Mouse (Mus musculus) neural tube, embryonic 15.5 days (tissue): ENCODE data around the gene Armh4. TPM values are rescaled to one million over a fixed set of nuclear protein-coding genes. Genes with fewer than 3 reads are reported as not detected.
"Not testable (repeated sequence)": the region's sequence is repeated elsewhere in the genome, so short reads cannot be mapped to it uniquely, and the experiment has no call there.

Source experiments
- ATAC-seq: fragments of 200-750 bp; cut with Nextera tagmentation; 2 replicates; pipeline ENCODE4 v1.8.0; 2017; ENCODE audit warnings: mild to moderate bottlenecking, moderate TSS enrichment, moderate library complexity; ENCODE audit not compliant: low FRiP score
- H3K27ac ChIP-seq: fragments of 300-500 bp; sonication (generic); replicated peaks from 2 replicates; pipeline ENCODE4 v1.5.1; 2015; ENCODE audit warnings: mild to moderate bottlenecking, inconsistent platforms
- H3K27me3 ChIP-seq: fragments of 300-500 bp; sonication (generic); replicated peaks from 2 replicates; pipeline ENCODE4 v1.6.1; 2015; ENCODE audit warnings: inconsistent platforms
- H3K36me3 ChIP-seq: fragments of 300-500 bp; sonication (generic); 2 replicates; pipeline ENCODE4 v1.6.1; 2015; ENCODE audit warnings: inconsistent platforms
- H3K4me1 ChIP-seq: fragments of 300-500 bp; sonication (generic); 2 replicates; pipeline ENCODE4 v1.6.1; 2015; ENCODE audit warnings: inconsistent platforms
- H3K4me2 ChIP-seq: fragments of 300-500 bp; sonication (generic); 2 replicates; pipeline ENCODE4 v1.6.1; 2015; ENCODE audit warnings: inconsistent platforms, mild to moderate bottlenecking, moderate library complexity
- H3K4me3 ChIP-seq: fragments of 300-500 bp; sonication (generic); replicated peaks from 2 replicates; pipeline ENCODE4 v1.5.1; 2015; ENCODE audit warnings: mild to moderate bottlenecking, inconsistent platforms
- H3K9ac ChIP-seq: fragments of 300-500 bp; sonication (generic); replicated peaks from 2 replicates; pipeline ENCODE4 v1.6.1; 2015; ENCODE audit warnings: mild to moderate bottlenecking, inconsistent platforms
- H3K9me3 ChIP-seq: fragments of 300-500 bp; sonication (generic); replicated peaks from 2 replicates; pipeline ENCODE4 v1.6.1; 2016; ENCODE audit warnings: inconsistent platforms
- WGBS: fragments of 180-500 bp; shearing (Covaris S2); methylation state at CpG from one replicate; pipeline ENCODE4 v1.1.7; 2015; ENCODE audit warnings: mixed read lengths; 5-methylcytosine and 5-hydroxymethylcytosine counted together
- polyA plus RNA-seq: library from polyadenylated mRNA; unstranded; fragments of >200 nt; fragmentation: Nextera tagmentation; extraction: Ambion mirVana; gene quantifications from 2 replicates; pipeline ENCODE4 v1.2.1, GENCODE M21; 2015

Armh4 gene
- polyA plus RNA-seq, 1 experiment from 2014 or later = 25.8 TPM

- peaks cover 22% of the 10 kb centered on the region for H3K4me1 ChIP-seq
- no peak overlapping the region for H3K27ac ChIP-seq
- H3K4me2 ChIP-seq = 0 out of 2 replicates have a peak overlapping the region, but pooled peaks have one; percentile 5
- no peaks in the 10 kb centered on the region for H3K27me3 ChIP-seq
- no peak overlapping the region for H3K4me3 ChIP-seq
- ATAC-seq = no peak
- H3K9me3 ChIP-seq = no peaks in the 10 kb centered on the region
- H3K36me3 ChIP-seq = no peaks in the 10 kb centered on the region
- no peak overlapping the region for H3K9ac ChIP-seq
- WGBS = 62% methylated on average over 4 of the region's 4 CpGs
Observed at GRCm38 (mm10) chr14:49780416-49780815, 2.8 kb downstream of the Armh4 start.

- not testable (repeated sequence) for H3K4me3 ChIP-seq, H3K9ac ChIP-seq, H3K36me3 ChIP-seq, H3K4me2 ChIP-seq, H3K27ac ChIP-seq, H3K9me3 ChIP-seq, H3K27me3 ChIP-seq, ATAC-seq
- H3K4me1 ChIP-seq = peaks cover 18% of the 10 kb centered on the region
- WGBS = 84% methylated on average over 4 of the region's 4 CpGs
Observed at GRCm38 (mm10) chr14:49777539-49777938, 5.6 kb downstream of the Armh4 start.

GRCm38 (mm10) chr14:49771746-49772145 lies 11.4 kb downstream of the Armh4 start:
- no peak overlapping the region for H3K9ac ChIP-seq
- no peaks in the 10 kb centered on the region for H3K27me3 ChIP-seq
- no peak for ATAC-seq
- H3K9me3 ChIP-seq = no peaks in the 10 kb centered on the region
- H3K36me3 ChIP-seq = peaks cover 5% of the 10 kb centered on the region; the same call in 1 of the 2 replicates
- H3K4me3 ChIP-seq = no peak overlapping the region
- H3K4me2 ChIP-seq = no peak overlapping the region
- WGBS = 61% methylated on average over 1 of the region's 1 CpGs
- no peaks in the 10 kb centered on the region for H3K4me1 ChIP-seq
- H3K27ac ChIP-seq = no peak overlapping the region

GRCm38 (mm10) chr14:49766601-49767000 lies 16.6 kb downstream of the Armh4 start:
- no peak overlapping the region for H3K9ac ChIP-seq
- no peak overlapping the region for H3K4me3 ChIP-seq
- WGBS = 94% methylated on average over 4 of the region's 4 CpGs
- peaks cover 5% of the 10 kb centered on the region; the same call in 1 of the 2 replicates for H3K36me3 ChIP-seq
- no peak overlapping the region for H3K4me2 ChIP-seq
- no peaks in the 10 kb centered on the region for H3K9me3 ChIP-seq
- H3K27ac ChIP-seq = no peak overlapping the region
- H3K4me1 ChIP-seq = no peaks in the 10 kb centered on the region
- no peak for ATAC-seq
- no peaks in the 10 kb centered on the region for H3K27me3 ChIP-seq

GRCm38 (mm10) chr14:49755845-49756244 lies 27.3 kb downstream of the Armh4 start:
- Histone ChIP-seq H3K4me3 (no peak overlapping the region), H3K4me2 (no peak overlapping the region), H3K27ac (no peak overlapping the region), H3K9me3 (no peaks in the 10 kb centered on the region), H3K27me3 (no peaks in the 10 kb centered on the region), H3K9ac (no peak overlapping the region), H3K36me3 (peaks cover 2% of the 10 kb centered on the region; the same call in 1 of the 2 replicates), H3K4me1 (no peaks in the 10 kb centered on the region)
- ATAC-seq = no peak
- 65% methylated on average over 1 of the region's 1 CpGs for WGBS

- Histone ChIP-seq H3K4me2 (no peak overlapping the region), H3K27ac (no peak overlapping the region), H3K4me3 (no peak overlapping the region), H3K9me3 (no peaks in the 10 kb centered on the region), H3K27me3 (no peaks in the 10 kb centered on the region), H3K9ac (no peak overlapping the region), H3K4me1 (no peaks in the 10 kb centered on the region), H3K36me3 (peaks cover 9% of the 10 kb centered on the region; the same call in 1 of the 2 replicates)
- ATAC-seq = no peak
Observed at GRCm38 (mm10) chr14:49752614-49753013, 30.6 kb downstream of the Armh4 start.

- Histone ChIP-seq H3K27me3 (no peaks in the 10 kb centered on the region), H3K4me1 (no peaks in the 10 kb centered on the region), H3K9ac (no peak overlapping the region), H3K4me3 (no peak overlapping the region), H3K36me3 (peaks cover 7% of the 10 kb centered on the region; the same call in 1 of the 2 replicates), H3K9me3 (no peaks in the 10 kb centered on the region), H3K27ac (no peak overlapping the region), H3K4me2 (no peak overlapping the region)
- 51% methylated on average over 1 of the region's 1 CpGs for WGBS
- ATAC-seq = no peak
Observed at GRCm38 (mm10) chr14:49745874-49746273, 37.3 kb downstream of the Armh4 start.

- WGBS = 82% methylated on average over 6 of the region's 6 CpGs
- Histone ChIP-seq H3K9ac (no peak overlapping the region), H3K9me3 (no peaks in the 10 kb centered on the region), H3K27me3 (no peaks in the 10 kb centered on the region), H3K4me2 (no peak overlapping the region), H3K27ac (no peak overlapping the region), H3K36me3 (peaks cover under 1% of the 10 kb centered on the region; the same call in 1 of the 2 replicates), H3K4me3 (no peak overlapping the region), H3K4me1 (peaks cover 3% of the 10 kb centered on the region; the same call in 1 of the 2 replicates)
- no peak for ATAC-seq
Observed at GRCm38 (mm10) chr14:49743946-49744526, 39.1 kb downstream of the Armh4 start.

GRCm38 (mm10) chr14:49739328-49739727 lies 43.9 kb downstream of the Armh4 start:
- H3K4me2 ChIP-seq = no peak overlapping the region
- ATAC-seq = no peak; the same call in 1 of the 2 replicates
- WGBS = 49% methylated on average over 7 of the region's 7 CpGs
- peaks cover 3% of the 10 kb centered on the region; the same call in 1 of the 2 replicates for H3K4me1 ChIP-seq
- H3K36me3 ChIP-seq = no peaks in the 10 kb centered on the region
- H3K27ac ChIP-seq = no peak overlapping the region
- no peak overlapping the region for H3K4me3 ChIP-seq
- no peak overlapping the region for H3K9ac ChIP-seq
- no peaks in the 10 kb centered on the region for H3K9me3 ChIP-seq
- H3K27me3 ChIP-seq = no peaks in the 10 kb centered on the region

- WGBS = 40% methylated on average over 1 of the region's 2 CpGs
- no peak; the same call in 1 of the 2 replicates for ATAC-seq
- no peak overlapping the region for H3K4me2 ChIP-seq
Observed at GRCm38 (mm10) chr14:49738441-49739088, 44.6 kb downstream of the Armh4 start.

GRCm38 (mm10) chr14:49733950-49734349 lies 49.2 kb downstream of the Armh4 start:
- Histone ChIP-seq H3K9me3 (no peaks in the 10 kb centered on the region), H3K27ac (no peak overlapping the region), H3K4me3 (no peak overlapping the region), H3K36me3 (no peaks in the 10 kb centered on the region), H3K4me1 (no peaks in the 10 kb centered on the region), H3K4me2 (no peak overlapping the region), H3K9ac (no peak overlapping the region), H3K27me3 (no peaks in the 10 kb centered on the region)
- peak; percentile 54; the same call in 1 of the 2 replicates for ATAC-seq

More at GRCm38 (mm10) chr14:49738441-49739088, 44.6 kb downstream of the Armh4 start:
- Histone ChIP-seq H3K36me3 (no peaks in the 10 kb centered on the region), H3K4me3 (no peak overlapping the region), H3K27ac (no peak overlapping the region), H3K9ac (no peak overlapping the region), H3K27me3 (no peaks in the 10 kb centered on the region), H3K9me3 (no peaks in the 10 kb centered on the region), H3K4me1 (peaks cover 3% of the 10 kb centered on the region; the same call in 1 of the 2 replicates)
